Mouse (Mus musculus): ENCODE data around the gene Areg.

Gene Areg

DNA sequence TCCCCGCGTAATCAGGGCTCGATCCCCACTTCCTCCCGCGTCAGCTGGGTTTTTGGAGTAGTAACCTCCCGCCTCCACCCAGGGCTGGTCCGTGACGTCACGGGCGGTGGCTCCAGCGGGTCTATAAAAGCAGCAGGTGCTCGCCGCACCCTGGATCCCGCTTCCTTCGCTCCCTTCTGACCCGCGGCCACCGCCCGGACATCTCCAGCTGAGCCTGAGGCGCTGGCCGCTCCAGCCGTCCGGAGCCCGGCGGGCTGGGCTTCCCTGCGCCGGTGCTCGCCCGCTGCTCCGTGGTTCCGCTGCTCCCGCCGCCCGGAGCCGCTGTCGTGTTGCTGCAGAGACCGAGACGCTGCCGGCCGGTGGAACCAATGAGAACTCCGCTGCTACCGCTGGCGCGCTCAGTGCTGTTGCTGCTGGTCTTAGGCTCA is at the start of gene Areg:
Gene Areg (plus strand): TSS at position 154 of the 428 bp plus-strand sequence.
- ATAC-seq (ENCODE audit: low TSS enrichment): peak; percentile 99

GRCm38 (mm10) chr5:91090301-91090700 is 49.1 kb upstream of the Areg start:
- ATAC-seq (ENCODE audit: low TSS enrichment): no peak

- no peak for ATAC-seq (ENCODE audit: low TSS enrichment)
These were observed 41.3 kb upstream of the Areg start for GRCm38 (mm10) chr5:91097911-91098614.

- ATAC-seq (ENCODE audit: low TSS enrichment): peak; percentile 76
These were observed 37.7 kb upstream of the Areg start for GRCm38 (mm10) chr5:91101742-91102141.

- ATAC-seq (ENCODE audit: low TSS enrichment): no peak
These were observed 35.3 kb upstream of the Areg start for GRCm38 (mm10) chr5:91103943-91104665.

GRCm38 (mm10) chr5:91106248-91106647 is 33.2 kb upstream of the Areg start:
- no peak for ATAC-seq (ENCODE audit: low TSS enrichment)

DNA sequence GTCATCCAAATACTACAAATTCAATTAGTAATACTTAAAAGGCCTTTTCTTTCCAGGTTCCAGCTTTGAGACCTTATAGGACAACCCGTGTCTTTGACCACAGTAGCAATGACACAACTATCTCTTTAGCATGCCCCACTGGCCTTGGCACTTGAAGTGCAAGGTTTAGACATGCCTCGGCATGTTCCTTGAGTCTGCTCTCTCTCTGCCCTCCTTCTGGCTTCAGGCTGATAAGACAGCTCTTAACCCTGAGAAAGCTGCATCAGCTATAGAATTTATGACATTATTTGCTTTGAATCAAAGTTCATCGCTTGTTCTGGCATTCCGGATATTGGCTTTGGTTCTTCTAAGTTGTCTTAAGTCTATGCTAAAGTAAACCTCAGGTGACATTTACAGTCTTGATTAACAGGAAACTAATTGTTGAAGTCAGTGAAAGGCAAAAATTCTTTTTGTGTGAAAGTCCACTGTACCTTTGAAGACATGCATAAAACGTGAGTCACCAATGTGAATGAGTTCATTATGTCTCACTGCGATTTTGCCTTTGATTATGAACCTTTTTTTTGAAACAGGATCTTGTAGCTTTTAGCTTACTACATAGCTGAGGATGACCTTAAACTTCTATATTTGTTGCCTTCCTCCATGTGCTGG is 29.3 kb upstream of the Areg start:
- no peak for ATAC-seq (ENCODE audit: low TSS enrichment)

- no peak for ATAC-seq (ENCODE audit: low TSS enrichment)
These were observed 28.4 kb upstream of the Areg start for GRCm38 (mm10) chr5:91111019-91111418.

DNA sequence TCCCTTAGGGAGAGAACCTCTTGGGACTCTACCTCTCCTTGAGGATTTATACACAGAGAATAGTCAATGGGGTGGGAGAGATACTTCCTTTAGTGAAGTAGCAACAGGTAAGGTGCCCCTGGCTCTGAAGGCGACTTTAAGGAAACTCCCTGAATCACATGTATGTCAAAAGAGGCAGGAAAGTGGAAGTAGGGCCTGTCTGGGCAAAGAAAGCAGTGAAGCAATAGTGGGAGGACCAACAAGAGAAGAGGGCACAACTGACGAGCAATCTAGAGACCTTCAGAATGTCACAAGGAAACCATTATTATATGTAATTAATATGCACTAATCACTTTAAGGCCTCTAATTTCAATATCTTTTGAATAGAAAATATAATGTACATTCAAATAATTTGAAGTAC is 25.4 kb upstream of the Areg start:
- ATAC-seq (ENCODE audit: low TSS enrichment): no peak

- no peak for ATAC-seq (ENCODE audit: low TSS enrichment)
These were observed 24.8 kb upstream of the Areg start for GRCm38 (mm10) chr5:91114574-91114973.

DNA sequence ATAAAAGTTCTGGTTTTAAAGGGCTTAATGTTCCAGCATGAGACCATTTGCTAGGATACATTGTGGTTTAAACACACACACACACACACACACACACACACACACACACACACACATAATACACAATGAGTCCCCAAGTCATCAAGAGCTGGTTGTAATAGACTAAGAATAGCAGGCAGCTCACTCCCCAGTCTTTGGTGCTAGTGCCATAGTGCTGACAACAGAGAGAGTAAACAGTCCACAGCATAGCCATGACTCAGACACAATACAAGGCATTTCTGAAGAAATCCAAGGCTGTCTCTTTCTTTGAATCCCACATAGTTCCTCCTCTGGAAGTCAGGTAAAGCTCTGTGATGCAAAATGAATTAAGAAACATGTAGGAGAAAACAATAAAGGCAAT is 20.8 kb upstream of the Areg start:
- no peak for ATAC-seq (ENCODE audit: low TSS enrichment)

DNA sequence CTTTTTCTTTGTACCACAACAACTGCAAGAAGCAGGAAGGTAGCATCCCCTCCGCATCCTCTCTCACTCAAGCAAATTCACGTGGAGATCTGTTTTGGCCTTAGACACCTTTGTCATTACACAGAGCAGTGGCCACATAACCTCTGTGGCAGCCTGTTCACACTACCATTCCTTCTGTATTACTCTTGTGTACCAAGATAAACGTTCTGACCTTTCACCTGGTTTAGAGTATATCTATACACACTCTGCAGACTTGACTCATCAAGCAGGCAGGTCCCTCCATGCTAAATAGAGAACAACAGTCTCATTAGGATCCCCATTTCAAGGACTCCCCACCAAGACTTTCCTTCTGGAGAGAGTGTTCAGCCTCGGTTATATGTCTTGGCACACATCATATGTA is 16.0 kb upstream of the Areg start:
- no peak for ATAC-seq (ENCODE audit: low TSS enrichment)

DNA sequence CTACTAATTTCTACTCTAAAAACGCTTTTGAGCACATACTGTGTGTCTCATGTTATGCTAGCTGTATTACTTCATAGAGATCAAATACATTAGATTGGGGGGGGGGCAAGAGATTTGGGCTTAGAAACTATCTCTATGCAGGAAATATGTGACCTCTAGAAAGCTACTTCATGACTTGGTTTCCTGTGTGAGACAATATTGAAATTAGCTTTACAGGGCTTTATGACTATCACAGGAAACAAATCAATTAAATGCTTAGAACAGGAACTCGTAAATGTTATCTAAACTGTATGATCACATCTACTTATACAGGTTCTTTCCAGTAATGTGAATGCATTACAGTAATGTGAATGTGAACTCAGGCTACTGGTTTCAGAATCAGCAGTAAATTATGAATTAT is 15.3 kb upstream of the Areg start:
- ATAC-seq (ENCODE audit: low TSS enrichment): no peak

DNA sequence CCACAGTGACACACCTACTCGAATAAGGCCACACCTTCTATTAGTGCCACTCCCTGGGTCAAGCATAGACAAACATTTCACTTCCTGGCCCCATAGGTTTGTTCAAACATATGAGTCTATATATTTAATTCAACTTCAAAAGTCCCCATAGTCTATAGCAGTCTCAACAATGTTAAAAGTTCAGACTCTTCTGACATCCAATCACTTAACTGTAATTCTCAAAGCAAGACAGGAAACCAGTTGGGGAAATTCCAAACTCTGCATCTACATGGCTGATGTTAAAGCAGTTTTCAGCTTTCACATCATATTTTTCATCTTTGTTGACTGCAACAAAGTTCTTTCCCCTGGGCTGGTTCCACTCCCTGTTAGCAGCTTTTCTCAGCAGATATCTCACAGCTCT is 12.8 kb upstream of the Areg start:
- no peak for ATAC-seq (ENCODE audit: low TSS enrichment)

DNA sequence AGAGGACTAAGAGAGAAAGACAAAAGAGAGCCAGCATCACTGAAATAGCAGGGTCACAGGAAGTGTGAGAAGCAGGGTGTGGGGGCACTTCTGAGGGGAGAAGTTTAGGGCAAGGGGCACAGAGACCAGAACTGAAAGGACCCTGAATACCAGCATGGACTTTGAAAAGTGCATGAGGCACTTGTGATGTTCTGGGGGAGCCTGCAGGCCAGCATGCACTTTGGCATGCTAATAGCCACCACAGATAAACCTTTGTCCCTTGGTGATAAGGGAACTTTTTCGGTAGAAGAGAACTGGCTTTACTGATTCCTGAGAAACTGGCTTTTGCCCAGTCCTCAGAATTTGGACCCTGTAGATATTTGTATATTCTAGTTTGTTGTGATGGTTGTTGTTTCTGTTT is 4.4 kb upstream of the Areg start:
- no peak for ATAC-seq (ENCODE audit: low TSS enrichment)

DNA sequence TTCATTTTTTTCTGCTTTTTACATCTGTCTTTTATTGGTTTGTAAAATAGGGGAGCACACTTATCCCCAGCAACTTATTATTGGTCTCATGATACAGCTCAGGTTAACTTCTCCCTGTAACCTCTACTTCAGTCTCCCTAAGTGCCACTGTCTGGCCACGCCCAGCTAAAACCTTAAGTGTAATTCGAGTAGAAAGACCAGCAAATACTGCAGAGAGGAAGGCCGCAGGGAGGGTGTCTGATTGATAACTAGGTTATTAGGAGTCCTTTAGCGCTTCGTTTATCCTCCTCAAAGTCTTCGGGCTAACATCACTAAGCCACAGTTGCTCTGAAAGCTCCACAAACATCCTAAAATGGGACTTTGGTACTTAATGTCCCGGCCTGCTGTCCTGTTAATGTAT is 429 bp upstream of the Areg start:
- ATAC-seq (ENCODE audit: low TSS enrichment): no peak

DNA sequence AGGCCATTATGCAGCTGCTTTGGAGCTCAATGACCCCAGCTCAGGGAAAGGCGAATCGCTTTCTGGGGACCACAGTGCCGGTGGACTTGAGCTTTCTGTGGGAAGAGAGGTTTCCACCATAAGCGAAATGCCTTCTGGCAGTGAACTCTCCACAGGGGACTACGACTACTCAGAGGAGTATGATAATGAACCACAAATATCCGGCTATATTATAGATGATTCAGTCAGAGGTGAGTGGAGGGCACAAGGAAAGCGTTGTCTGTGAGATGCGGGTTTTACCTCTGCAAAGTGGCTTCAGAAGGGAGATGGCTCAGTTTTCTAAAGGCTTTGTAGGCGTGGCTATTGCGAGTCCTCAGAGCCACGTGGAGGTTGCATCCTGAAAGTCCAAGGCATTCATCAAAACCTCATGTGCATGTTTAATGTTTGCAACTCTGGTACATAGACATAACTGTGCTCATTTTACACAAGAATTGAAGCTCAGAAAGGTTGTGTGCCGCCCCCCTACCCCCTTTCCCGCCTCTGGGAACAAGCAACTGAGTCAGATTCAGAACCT is 1.6 kb downstream of the Areg start:
- ATAC-seq (ENCODE audit: low TSS enrichment): no peak

DNA sequence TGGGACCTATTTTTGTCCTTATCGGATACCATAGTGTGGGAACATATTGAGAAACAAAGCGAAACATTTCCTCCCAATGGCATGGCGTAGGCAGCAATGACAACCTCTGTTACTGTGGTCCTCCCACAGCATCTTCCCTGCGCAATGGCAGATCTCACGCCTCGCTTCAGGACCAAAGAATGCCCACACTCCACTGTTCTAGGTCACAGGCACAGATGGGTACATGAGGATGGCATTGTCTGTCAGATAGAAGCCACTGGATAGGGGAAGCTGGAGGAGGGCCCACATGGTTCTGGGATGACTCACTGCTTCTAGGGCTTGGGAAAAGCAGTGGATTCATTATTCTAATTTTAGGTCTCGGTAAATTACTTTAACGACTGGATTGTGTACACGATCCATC is 5.6 kb downstream of the Areg start:
- ATAC-seq (ENCODE audit: low TSS enrichment): peak; percentile 95

DNA sequence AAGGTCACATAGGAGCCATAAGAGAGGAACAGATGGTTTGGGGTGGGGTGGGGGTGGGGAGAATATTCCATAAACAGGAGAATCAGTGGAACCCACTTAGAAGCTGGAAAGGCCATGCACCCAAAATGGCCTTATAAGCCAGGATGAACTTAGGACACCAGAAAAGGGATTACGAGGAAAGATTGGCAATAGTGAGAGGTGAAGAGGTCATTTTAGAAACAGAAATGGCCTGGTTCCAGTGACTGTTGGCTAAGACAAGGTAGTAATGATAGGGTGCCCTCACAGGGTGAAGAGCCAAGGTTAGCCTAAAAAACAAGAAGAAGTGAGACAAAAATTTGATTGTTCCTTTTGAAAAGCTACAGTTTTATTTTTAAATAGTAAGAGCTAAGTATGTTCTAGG is 7.6 kb downstream of the Areg start:
- no peak for ATAC-seq (ENCODE audit: low TSS enrichment)

DNA sequence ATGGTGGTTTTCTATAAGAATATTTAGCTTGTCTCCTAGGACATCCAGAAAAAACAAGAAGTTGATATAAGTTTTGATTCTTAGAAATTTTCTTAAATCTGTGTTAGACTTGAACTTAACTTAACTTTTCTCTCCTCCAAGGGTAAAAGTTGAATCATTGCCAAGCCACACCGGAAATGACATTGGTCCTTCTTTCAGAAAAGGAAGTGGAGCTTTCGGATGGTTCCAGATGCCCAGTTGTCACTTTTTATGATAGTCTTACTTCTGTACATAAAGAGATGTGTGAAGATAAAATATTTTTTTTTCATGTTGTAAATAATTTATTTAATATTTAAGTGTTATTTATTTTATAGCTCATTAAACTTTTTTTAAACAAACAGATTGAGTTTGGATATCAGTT is 8.7 kb downstream of the Areg start:
- ATAC-seq (ENCODE audit: low TSS enrichment): no peak

- no peak for ATAC-seq (ENCODE audit: low TSS enrichment)
These were observed 17.3 kb downstream of the Areg start for GRCm38 (mm10) chr5:91156677-91157076.

GRCm38 (mm10) chr5:91157169-91157568 is 17.8 kb downstream of the Areg start:
- no peak for ATAC-seq (ENCODE audit: low TSS enrichment)

DNA sequence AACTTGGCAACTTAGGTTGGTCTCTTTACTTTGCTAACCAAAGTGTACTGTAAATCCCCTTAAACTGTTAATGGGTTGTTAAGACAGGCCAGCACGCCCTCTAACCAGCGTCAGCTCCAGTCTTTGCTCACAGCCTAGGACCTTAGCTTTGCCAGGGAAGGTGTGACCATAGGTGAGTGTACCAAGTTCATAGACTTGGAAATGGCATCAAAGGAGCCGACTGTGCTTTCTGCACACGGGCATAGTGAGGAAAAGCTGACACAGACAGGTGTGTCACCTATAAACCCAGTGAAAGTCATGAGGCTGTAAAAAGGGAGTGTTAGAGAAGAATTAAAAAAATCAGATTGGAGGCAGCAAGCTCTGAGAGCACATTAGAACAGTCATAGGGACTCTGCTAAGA is 23.4 kb downstream of the Areg start:
- ATAC-seq (ENCODE audit: low TSS enrichment): no peak
